Comparison of ENCODE assay signal across 30 mouse cellular contexts in genomic region chr4:108877901-108878300, GRCm38 (mm10). TPM values are rescaled to one million over a fixed set of nuclear protein-coding genes. Genes with fewer than 3 reads are reported as not detected.
"Had no signal": no experiment of that assay in that cellular context is flagged by ENCODE, and none has a peak within 500 bp of the region (broad histone marks: within the 10 kb centered on the region; RNA-seq: fewer than 3 reads in every experiment).

No protein-coding gene starts in this region.

- H3K27me3 ChIP-seq: embryonic facial prominence, embryonic 12.5 days; embryonic facial prominence, embryonic 15.5 days; forebrain, embryonic 15.5 days had no signal

- H3K9me3 ChIP-seq: embryonic facial prominence, embryonic 10.5 days; embryonic facial prominence, embryonic 12.5 days; embryonic facial prominence, embryonic 13.5 days; embryonic facial prominence, embryonic 15.5 days; forebrain, embryonic 10.5 days; forebrain, embryonic 12.5 days; forebrain, embryonic 13.5 days; forebrain, embryonic 15.5 days had no signal

- H3K9ac ChIP-seq: embryonic facial prominence, embryonic 12.5 days; embryonic facial prominence, embryonic 13.5 days; embryonic facial prominence, embryonic 15.5 days; forebrain, embryonic 12.5 days; forebrain, embryonic 13.5 days; forebrain, embryonic 15.5 days; forebrain, postnatal 0 days had no signal

- H3K4me2 ChIP-seq: embryonic facial prominence, embryonic 12.5 days had no signal

- H3K4me1 ChIP-seq: embryonic facial prominence, embryonic 12.5 days had no signal

- H3K27ac ChIP-seq: embryonic facial prominence, embryonic 10.5 days; embryonic facial prominence, embryonic 12.5 days; embryonic facial prominence, embryonic 13.5 days; embryonic facial prominence, embryonic 15.5 days; forebrain, embryonic 10.5 days; forebrain, embryonic 12.5 days; forebrain, embryonic 13.5 days; forebrain, embryonic 15.5 days; gastrocnemius, adult 2 months; heart, adult 2 months had no signal

- H3K36me3 ChIP-seq: embryonic facial prominence, embryonic 10.5 days; embryonic facial prominence, embryonic 12.5 days; embryonic facial prominence, embryonic 13.5 days; embryonic facial prominence, embryonic 15.5 days; forebrain, embryonic 10.5 days; forebrain, embryonic 12.5 days; forebrain, embryonic 15.5 days had no signal

- DNase-seq: cerebellum, adult 9-10 months; cerebellum, adult 9-11 months; cerebellum, postnatal 10 days; cerebellum, postnatal 14 days; cerebellum, postnatal 25 days; cerebellum, postnatal 36 days; embryo, embryonic 11 days; forebrain, postnatal 0 days; gastrocnemius, adult 2 months; gastrocnemius, postnatal 10 days; gastrocnemius, postnatal 14 days; gastrocnemius, postnatal 25 days; gastrocnemius, postnatal 36 days; heart, adult 11 months; heart, adult 18-20 months; heart, adult 2 months had no signal

- H3K4me3 ChIP-seq: embryonic facial prominence, embryonic 12.5 days; erythroblast, embryonic 14.5 days; forebrain, embryonic 12.5 days; heart, adult 2 months had no signal

RNA-seq across cellular contexts. Expression of gene Rab3b, which starts 1.0 kb away (rescaled TPM):
- total RNA-seq: common myeloid progenitor, adult 5-6 weeks; gastrocnemius, adult 8-10 months; gastrocnemius, postnatal 25 days had no signal
- polyA plus RNA-seq: erythroblast, embryonic 14.5 days had no signal

RNA-seq across cellular contexts. Expression of gene A730015C16Rik, which starts 29.5 kb away (rescaled TPM):
- total RNA-seq: gastrocnemius, adult 18-20 months; gastrocnemius, postnatal 10 days; gastrocnemius, postnatal 25 days; gastrocnemius, postnatal 36 days; heart, adult 18-20 months; heart, adult 2 months had no signal
- polyA plus RNA-seq: cortical plate, adult 2 months; erythroblast, embryonic 14.5 days; gonadal fat pad, adult 2 months; heart, adult 2 months had no signal
